Mouse (Mus musculus): ENCODE measurements around the gene Olfr959.
A peak's percentile ranks its signal among the peaks of the same experiment; 100 is the strongest.

The Olfr959 gene

DNA sequence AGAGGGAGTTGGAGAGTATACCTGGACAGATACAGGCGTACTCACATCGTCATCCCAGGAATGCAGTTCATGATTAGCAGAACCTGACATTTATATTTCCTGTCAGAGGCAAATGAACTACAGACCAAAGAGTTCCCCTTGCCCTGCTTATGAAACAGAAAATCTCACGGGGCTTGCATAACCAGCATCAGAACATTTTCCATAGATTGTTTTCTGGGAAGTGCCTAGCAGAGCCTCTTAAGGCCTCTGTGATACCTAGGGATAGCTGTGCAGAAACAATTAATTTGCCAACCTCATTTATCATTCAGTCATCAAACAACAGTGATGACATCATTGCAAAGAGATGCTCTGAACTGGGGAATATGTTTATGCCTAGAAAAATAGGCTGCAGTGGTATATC lies at the start of gene Olfr959:
TSS of gene Olfr959 (minus strand) at position 101 of the 400 bp plus-strand sequence.
- DNase-seq (ENCODE audit: low spot score): no peak

GRCm38 (mm10) chr9:39624711-39625110 lies 49.3 kb upstream of the Olfr959 start:
- no peak for DNase-seq (ENCODE audit: low spot score)

- no peak for DNase-seq (ENCODE audit: low spot score)
Observed at GRCm38 (mm10) chr9:39623783-39624182, 48.4 kb upstream of the Olfr959 start.

GRCm38 (mm10) chr9:39621073-39621472 lies 45.7 kb upstream of the Olfr959 start, which contains the start of gene Olfr960:
TSS of gene Olfr960 (plus strand) at chr9:39621373.
- no peak for DNase-seq (ENCODE audit: low spot score)

GRCm38 (mm10) chr9:39611953-39612352 lies 36.6 kb upstream of the Olfr959 start:
- peak; percentile 58 for DNase-seq (ENCODE audit: low spot score)

GRCm38 (mm10) chr9:39610355-39610754 lies 35.0 kb upstream of the Olfr959 start, which contains the start of gene Olfr148:
TSS of gene Olfr148 (plus strand) at chr9:39610655.
- DNase-seq (ENCODE audit: low spot score): no peak

DNA sequence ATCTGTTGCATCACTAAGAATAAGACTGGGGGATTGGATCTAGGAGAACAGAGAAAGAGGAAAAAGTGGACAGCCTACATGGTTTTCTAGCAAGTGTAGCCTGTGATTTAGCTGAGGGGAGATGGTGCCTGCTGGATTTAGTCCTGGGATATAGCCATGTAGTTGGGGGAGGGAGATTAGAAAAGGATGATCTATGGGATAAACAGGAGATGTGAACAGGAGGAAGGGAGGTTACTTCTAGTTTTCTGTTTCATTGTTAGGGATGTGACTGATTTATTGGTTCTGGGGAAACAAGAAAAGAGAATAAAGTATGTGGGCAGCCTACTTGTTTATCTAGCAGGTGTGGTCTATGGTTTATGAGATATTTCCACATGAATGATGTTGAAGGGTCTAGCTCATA lies 33.1 kb upstream of the Olfr959 start:
- DNase-seq (ENCODE audit: low spot score): no peak

GRCm38 (mm10) chr9:39603999-39604453 lies 28.7 kb upstream of the Olfr959 start, which contains the start of gene AW551984:
TSS of gene AW551984 (minus strand) at chr9:39604403.
- no peak for DNase-seq (ENCODE audit: low spot score)

DNA sequence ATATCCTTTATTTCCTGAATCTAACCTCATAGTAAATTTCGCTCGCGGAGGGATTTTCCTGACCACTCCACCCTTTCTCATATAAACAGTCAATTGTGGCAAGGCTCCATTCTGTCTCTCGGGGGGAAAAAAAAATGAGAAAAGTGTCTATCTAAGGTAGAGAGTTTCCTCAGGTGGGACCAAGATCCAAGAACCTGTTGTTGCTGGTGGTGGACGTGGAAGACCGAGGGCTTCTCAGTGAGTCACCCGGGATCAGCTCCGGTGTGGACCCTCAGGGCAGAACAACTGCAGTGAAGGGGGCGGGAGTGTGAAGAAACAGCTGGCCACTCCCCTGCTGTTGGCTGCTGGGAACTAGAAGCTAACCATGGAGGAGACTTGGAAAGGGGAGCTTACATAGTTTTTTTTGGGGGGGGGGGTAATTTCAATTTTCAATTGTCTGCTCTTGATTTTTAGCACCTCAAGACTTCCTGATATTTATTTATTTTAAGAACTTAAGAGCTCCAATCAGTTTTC lies 28.0 kb upstream of the Olfr959 start:
- DNase-seq (ENCODE audit: low spot score): no peak

DNA sequence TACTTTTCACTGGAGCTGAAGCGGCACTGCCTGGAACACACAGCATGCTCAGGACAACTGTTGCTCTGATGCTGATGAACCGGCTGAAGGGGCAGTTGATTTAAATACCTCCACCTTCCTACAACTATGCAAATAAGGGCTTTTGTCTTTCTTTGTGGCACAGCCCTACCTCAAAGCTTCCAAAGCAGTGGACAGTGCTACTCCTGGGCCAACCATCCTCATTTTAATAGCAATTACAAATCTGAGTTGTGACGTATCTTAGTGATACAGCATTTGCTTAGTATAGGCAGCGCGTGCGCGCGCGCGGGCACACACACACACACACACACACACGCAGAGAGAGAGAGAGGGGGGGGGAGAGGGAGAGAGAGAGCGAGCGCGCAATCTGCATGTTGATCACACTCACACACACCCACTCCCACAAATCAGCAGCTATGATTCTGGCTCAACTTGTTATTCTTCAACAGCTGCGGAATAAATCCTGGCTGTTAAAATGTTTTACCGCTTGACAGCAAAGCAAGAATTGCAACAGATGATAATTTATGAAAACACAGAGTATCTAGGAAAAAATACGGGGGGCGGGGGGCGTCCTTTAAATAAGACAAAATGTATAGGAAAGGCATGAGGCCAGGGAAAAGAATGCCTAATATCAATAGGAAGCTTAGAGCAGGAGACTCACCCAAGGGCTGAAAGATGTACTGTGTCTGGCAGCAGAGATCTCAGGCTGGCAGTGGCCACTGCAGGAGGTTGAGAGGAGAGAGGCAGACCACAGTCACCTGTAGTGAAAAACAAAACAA lies 27.4 kb upstream of the Olfr959 start:
- DNase-seq (ENCODE audit: low spot score): no peak

GRCm38 (mm10) chr9:39577050-39577449 lies 1.7 kb upstream of the Olfr959 start:
- no peak for DNase-seq (ENCODE audit: low spot score)

GRCm38 (mm10) chr9:39558349-39558647 lies 17.1 kb downstream of the Olfr959 start:
- no peak for DNase-seq (ENCODE audit: low spot score)

DNA sequence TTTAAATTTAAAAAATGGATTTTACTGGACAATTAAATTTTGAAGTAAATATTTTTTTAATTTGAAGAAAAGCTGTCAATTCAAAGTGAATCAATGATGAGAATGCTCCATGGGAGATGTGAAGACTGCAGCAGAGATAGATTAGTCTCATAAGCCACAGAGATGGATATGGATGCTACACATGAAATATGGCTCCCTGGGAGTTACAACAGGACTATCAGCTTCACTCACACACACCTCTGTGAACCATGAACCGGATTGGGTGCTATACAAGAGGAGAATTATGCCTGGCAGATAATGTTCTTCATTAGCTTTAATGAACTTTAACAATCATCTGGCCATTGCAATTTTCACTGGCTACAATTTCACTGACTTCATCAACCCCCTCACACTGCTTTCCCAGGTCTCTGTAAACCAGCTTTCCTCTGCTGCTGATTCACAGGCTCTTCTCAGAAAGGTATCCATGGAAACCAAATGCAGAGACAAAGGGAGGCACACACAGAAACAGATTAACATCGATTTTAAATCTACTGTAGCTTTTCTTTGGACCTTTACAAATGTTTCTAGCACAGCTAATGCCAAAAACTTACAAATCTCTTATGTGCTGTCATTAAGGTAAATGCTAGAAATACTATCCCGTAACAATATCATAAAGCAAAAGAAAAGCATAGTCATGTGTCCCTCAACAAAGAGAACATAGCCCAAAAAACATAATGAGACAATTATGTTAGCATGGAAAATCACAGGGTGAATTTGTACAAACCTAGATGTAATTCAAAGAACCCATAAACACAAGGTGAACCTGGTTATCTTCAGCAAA lies 17.6 kb downstream of the Olfr959 start:
- DNase-seq (ENCODE audit: low spot score): peak; percentile 82

GRCm38 (mm10) chr9:39553946-39554345 lies 21.4 kb downstream of the Olfr959 start, which contains the start of gene Olfr958:
TSS of gene Olfr958 (minus strand) at chr9:39554054.
- DNase-seq (ENCODE audit: low spot score): peak; percentile 57

GRCm38 (mm10) chr9:39550806-39551205 lies 24.6 kb downstream of the Olfr959 start:
- no peak for DNase-seq (ENCODE audit: low spot score)

DNA sequence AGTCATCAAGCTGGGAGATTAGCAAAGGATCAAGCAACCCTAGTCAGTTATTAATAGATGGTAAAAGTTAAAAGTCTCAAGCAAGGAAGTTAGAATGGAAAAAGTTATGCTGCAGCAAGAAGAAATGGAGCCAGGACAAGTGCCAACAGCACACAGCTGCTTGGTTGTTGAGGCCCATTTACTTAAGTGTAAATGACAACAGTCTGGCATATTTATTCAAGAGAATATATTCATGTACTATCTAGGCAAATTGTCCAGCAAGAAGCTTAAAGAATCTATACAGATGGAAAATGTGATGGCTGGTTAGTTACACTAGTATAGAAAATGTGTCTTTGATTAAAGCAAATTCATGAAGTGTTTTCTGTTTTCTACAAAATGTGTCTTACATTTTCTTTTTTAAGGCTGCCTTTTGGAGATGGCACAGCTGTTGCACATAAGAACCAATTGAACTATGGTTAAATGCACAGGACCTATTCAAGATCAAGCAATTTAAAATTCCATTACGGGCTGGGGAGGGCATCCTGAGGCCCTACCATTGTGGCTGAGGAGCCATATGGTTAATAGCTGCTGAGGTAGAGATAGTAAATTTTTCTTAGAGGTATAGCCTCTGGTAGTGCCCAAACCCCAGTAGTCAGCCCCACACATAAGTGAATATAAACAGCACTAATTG lies 51.6 kb downstream of the Olfr959 start:
- DNase-seq (ENCODE audit: low spot score): no peak

Data from MN1 (cell line).